Comparison of ENCODE assay signal across 8 mouse cellular contexts in genomic region chrX:96107427-96108291, GRCm38 (mm10). TPM values are rescaled to one million over a fixed set of nuclear protein-coding genes. Genes with fewer than 3 reads are reported as not detected.
DNase-seq lines count a peak whose midpoint lies in the region; ATAC-seq and TF ChIP-seq lines count a peak whose summit lies in the region.

No protein-coding gene starts in this region.

- H3K27me3 ChIP-seq in heart, adult 2 months (ENCODE audit: control insufficient read depth, insufficient read depth, low read length) = no peaks in the 10 kb centered on the region
- H3K27me3 ChIP-seq in limb, embryonic 15.5 days = no peaks in the 10 kb centered on the region

- 28% methylated on average over 3 of the region's 3 CpGs for WGBS in heart, adult 2 months
- WGBS in limb, embryonic 15.5 days = 28% methylated on average over 3 of the region's 3 CpGs

- intact Hi-C loops in heart, adult 2 months (cut with DNase I) = no loop called here

- H3K4me2 ChIP-seq in limb, embryonic 15.5 days = no peak overlapping the region

- ATAC-seq in limb, embryonic 15.5 days (ENCODE audit: insufficient number of reproducible peaks, low FRiP score, low TSS enrichment, low read depth) = 0 out of 2 replicates have a peak, but pooled peaks have one; percentile 63
- no peak for ATAC-seq in erythroid progenitor cell, adult 5-6 weeks (replicated peaks; ENCODE audit: low FRiP score, poor library complexity, severe bottlenecking)

- H3K9ac ChIP-seq in heart, adult 2 months (ENCODE audit: low read depth, low read length) = no peak overlapping the region
- H3K9ac ChIP-seq in limb, embryonic 15.5 days = no peak overlapping the region

- no peak overlapping the region for H3K4me3 ChIP-seq in heart, adult 2 months
- H3K4me3 ChIP-seq in limb, embryonic 15.5 days = no peak overlapping the region

- H3K79me2 ChIP-seq in heart, adult 2 months (replicated peaks; ENCODE audit: control insufficient read depth, insufficient read depth, low read length) = peaks cover 2% of the 10 kb centered on the region; the same call in 1 of the 2 replicates

- peak; percentile 10 for DNase-seq in cerebellum, adult 8-10 months
- no peak for DNase-seq in cerebellum, postnatal 4 days (ENCODE audit: low spot score in 2 of 2)
- peak; percentile 21 for DNase-seq in adrenal gland, postnatal 25 days
- peak; percentile 62 to 76 for DNase-seq in heart, adult 2 months
- DNase-seq in testis, postnatal 10 days (ENCODE audit: low spot score) = no peak
- no peak for DNase-seq in spleen, adult 12 weeks (ENCODE audit: low spot score)

- H3K9me3 ChIP-seq in limb, embryonic 15.5 days = no peaks in the 10 kb centered on the region

- H3K36me3 ChIP-seq in heart, adult 2 months (ENCODE audit: control insufficient read depth, insufficient read depth, low read length) = peaks cover 15% of the 10 kb centered on the region
- H3K36me3 ChIP-seq in limb, embryonic 15.5 days = no peaks in the 10 kb centered on the region

- TF ChIP-seq CTCF in heart, adult 2 months (IDR thresholded peaks at IDR 0.05) = no peak

- 0 out of 2 replicates have a peak, but pooled peaks have one; percentile 9 for TF ChIP-seq EP300 in heart, adult 2 months (IDR thresholded peaks at IDR 0.05; ENCODE audit: insufficient read depth, low read depth, low read length)

- H3K27ac ChIP-seq in heart, adult 2 months = peak overlapping the region; percentile 64
- H3K27ac ChIP-seq in limb, embryonic 15.5 days = peak overlapping the region; percentile 60

- H3K4me1 ChIP-seq in heart, adult 2 months (ENCODE audit: control insufficient read depth, insufficient read depth, low read length) = no peaks in the 10 kb centered on the region; the same call in 1 of the 2 replicates
- no peaks in the 10 kb centered on the region for H3K4me1 ChIP-seq in limb, embryonic 15.5 days

- no peak for TF ChIP-seq POLR2A in heart, adult 2 months (IDR thresholded peaks at IDR 0.05; ENCODE audit: insufficient read depth, low read depth, low read length)

RNA-seq across cellular contexts. Expression of gene Msn, which starts 11.8 kb away (rescaled TPM):
- total RNA-seq in adrenal gland, postnatal 25 days (2021) = 128 and 142 TPM in 2 replicates
- 100 to 1,000 TPM; 108 to 112 TPM for total RNA-seq in heart, adult 2 months (2021)
- polyA plus RNA-seq in heart, adult 2 months (2012; rRNA removed) = 91.3 and 145 TPM in 2 replicates
- 116 and 132 TPM in 2 replicates for polyA plus RNA-seq in limb, embryonic 15.5 days (2015; fragmentation: Nextera tagmentation; extraction: Ambion mirVana)
- 112 and 147 TPM in 2 replicates for total RNA-seq in erythroid progenitor cell, adult 5-6 weeks (2015; ENCODE audit: low replicate concordance)
- 39.1 and 42.7 TPM in 2 replicates for total RNA-seq in erythroid progenitor cell, adult 5-6 weeks (2017; ENCODE audit: low replicate concordance)

Comparison
In these comparisons a context has a peak if more than half of its experiments do, and no peak if none do; other contexts are left out.
1. DNase-seq: peak in cerebellum, adult 8-10 months (single experiment), adrenal gland, postnatal 25 days (single experiment) and heart, adult 2 months (2 of 2); none in cerebellum, postnatal 4 days (0 of 2), testis, postnatal 10 days (single experiment) and spleen, adult 12 weeks (single experiment).